ENCODE assay signal across 9 mouse cellular contexts in genomic region chr2:27680058-27680457, GRCm38 (mm10). TPM values are rescaled to one million over a fixed set of nuclear protein-coding genes. Genes with fewer than 3 reads are reported as not detected.
DNase-seq lines count a peak whose midpoint lies in the region; ATAC-seq and TF ChIP-seq lines count a peak whose summit lies in the region.
"Had no signal": no experiment of that assay in that cellular context is flagged by ENCODE, and none has a peak within 500 bp of the region (broad histone marks: within the 10 kb centered on the region; RNA-seq: fewer than 3 reads in every experiment).

No protein-coding gene starts in this region.

- ATAC-seq in intestine, postnatal 0 days: peak; percentile 63

- H3K4me1 ChIP-seq in embryonic fibroblast, embryonic 13.5 days (ENCODE audit: control insufficient read depth, insufficient read depth, low read length): peaks cover 8% of the 10 kb centered on the region
- peaks cover 58% of the 10 kb centered on the region for H3K4me1 ChIP-seq in intestine, postnatal 0 days (replicated peaks; ENCODE audit: control insufficient read depth, insufficient read depth, low read length)

- TF ChIP-seq POLR2A in embryonic fibroblast, embryonic 13.5 days (IDR thresholded peaks at IDR 0.05; ENCODE audit: low read depth, low read length): no peak

- H3K9ac ChIP-seq in intestine, postnatal 0 days (ENCODE audit: low read depth, low read length): 0 out of 2 replicates have a peak overlapping the region, but pooled peaks have one; percentile 99

- H3K9me3 ChIP-seq in intestine, postnatal 0 days (ENCODE audit: control insufficient read depth): no peaks in the 10 kb centered on the region

- H3K27me3 ChIP-seq in intestine, postnatal 0 days (replicated peaks; ENCODE audit: control insufficient read depth, insufficient read depth, low read length): no peaks in the 10 kb centered on the region

- peak overlapping the region; percentile 19; the same call in 1 of the 2 replicates for H3K27ac ChIP-seq in layer of hippocampus, adult 2 months
- peak overlapping the region; percentile 48 for H3K27ac ChIP-seq in embryonic fibroblast, embryonic 13.5 days (ENCODE audit: insufficient read depth, low read length)
- peak overlapping the region; percentile 97 for H3K27ac ChIP-seq in intestine, postnatal 0 days (ENCODE audit: low read depth, low read length)

- WGBS in intestine, postnatal 0 days: 18% methylated on average over 6 of the region's 6 CpGs

- TF ChIP-seq CTCF in layer of hippocampus, adult 2 months (conservative IDR thresholded peaks at IDR 0.05): no peak
- TF ChIP-seq CTCF in embryonic fibroblast, embryonic 13.5 days (IDR thresholded peaks at IDR 0.05; ENCODE audit: borderline replicate concordance, insufficient read depth, low read length): no peak
- TF ChIP-seq CTCF in intestine, postnatal 0 days (IDR thresholded peaks at IDR 0.05; ENCODE audit: low read depth): no peak

- no peaks in the 10 kb centered on the region for H3K36me3 ChIP-seq in intestine, postnatal 0 days (ENCODE audit: control insufficient read depth, insufficient read depth)

- no peak for DNase-seq in layer of hippocampus, adult 2 months (ENCODE audit: low spot score in 2 of 2)
- DNase-seq in layer of hippocampus, adult 8-10 months (ENCODE audit: low spot score in 2 of 2): no peak
- DNase-seq in lung, postnatal 10 days: peak; percentile 11
- no peak for DNase-seq in right cerebral cortex, adult 18-20 months
- DNase-seq in layer of hippocampus, adult 9-11 months: no peak
- DNase-seq in left cerebral cortex, adult 11 months (ENCODE audit: low spot score): no peak
- DNase-seq: layer of hippocampus, postnatal 36 days had no signal

- peak overlapping the region; percentile 97 for H3K4me2 ChIP-seq in intestine, postnatal 0 days (replicated peaks; ENCODE audit: low read depth)

- no peak overlapping the region for H3K4me3 ChIP-seq in layer of hippocampus, adult 2 months
- H3K4me3 ChIP-seq in embryonic fibroblast, embryonic 13.5 days (ENCODE audit: insufficient read depth, low read length): no peak overlapping the region
- H3K4me3 ChIP-seq in intestine, postnatal 0 days (ENCODE audit: low read depth, low read length): no peak overlapping the region

RNA-seq across cellular contexts. Expression of gene Rxra, which starts 3.8 kb away (rescaled TPM):
- 10 to 100 TPM; 26.9 to 29.5 TPM for total RNA-seq in layer of hippocampus, adult 2 months (2021)
- total RNA-seq in layer of hippocampus, adult 8-10 months (2022): 10 to 100 TPM; 31.6 to 33.9 (median 32.9) TPM
- 28.4 and 35.7 TPM in 2 replicates for polyA plus RNA-seq in embryonic fibroblast, embryonic 13.5 days (2011; ENCODE audit: insufficient read length, low read depth, missing spikeins)
- 9.0 and 10.2 TPM in 2 replicates for polyA plus RNA-seq in intestine, postnatal 0 days (2015; fragmentation: Nextera tagmentation; extraction: Ambion mirVana)

Comparison
In these comparisons a context has a peak if more than half of its experiments do, and no peak if none do; other contexts are left out.
1. H3K27ac ChIP-seq: peak in every context shown above with its lines; median percentile 97 in intestine, postnatal 0 days; 48 in embryonic fibroblast, embryonic 13.5 days; 19 in layer of hippocampus, adult 2 months.